Mouse (Mus musculus): ENCODE results near the gene Rbpjl.

- TF ChIP-seq CTCF (IDR thresholded peaks at IDR 0.05; ENCODE audit: low read depth, low read length) (no peak), POLR2A (IDR thresholded peaks at IDR 0.05; ENCODE audit: extremely low read depth, insufficient read depth, low read length) (no peak)
These were observed 52.7 kb downstream of the Rbpjl start for GRCm38 (mm10) chr2:164455421-164456190.

Data from liver, adult 2 months (tissue).